Mouse (Mus musculus): Measurements from ENCODE around the gene Arid3b. TPM values are rescaled to one million over a fixed set of nuclear protein-coding genes. Genes with fewer than 3 reads are reported as not detected.
A peak's percentile ranks its signal among the peaks of the same experiment; 100 is the strongest.

Arid3b gene
- polyA plus RNA-seq, 1 experiment, result 42.9 TPM

DNA sequence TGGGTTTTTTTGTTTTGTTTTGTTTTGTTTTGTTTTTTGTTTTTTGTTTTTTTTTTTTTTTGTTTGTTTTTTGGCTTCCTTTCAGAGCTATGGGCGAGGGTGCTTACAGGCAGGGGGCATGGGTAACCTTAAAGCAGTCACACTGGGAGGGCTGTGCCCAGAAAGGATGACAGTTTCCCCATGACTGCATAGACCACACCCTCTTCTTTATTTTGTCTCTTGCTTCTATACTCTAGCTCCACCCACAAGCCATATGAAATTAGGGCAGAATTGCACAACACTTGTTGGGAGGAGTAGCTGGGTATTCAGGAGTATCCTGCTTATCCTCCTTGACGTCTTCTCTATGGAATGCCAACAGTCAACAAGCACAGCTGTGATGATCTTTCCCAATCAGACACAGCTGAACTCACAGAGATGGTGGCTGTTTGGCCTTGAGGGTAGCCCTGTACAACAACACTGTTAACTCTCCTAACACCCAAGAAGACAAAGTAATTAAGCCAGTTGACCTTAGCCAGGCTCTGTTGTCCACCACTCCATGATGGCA lies 33.8 kb upstream of the Arid3b start:
- no peaks in the 10 kb centered on the region for H3K36me3 ChIP-seq (ENCODE audit: control insufficient read depth, insufficient read depth, low read length)
- H3K27ac ChIP-seq (ENCODE audit: control insufficient read depth, insufficient read depth, low read depth, low read length), result no peak overlapping the region
- H3K4me1 ChIP-seq (ENCODE audit: control insufficient read depth, insufficient read depth, low read length), result no peaks in the 10 kb centered on the region
- H3K4me3 ChIP-seq (ENCODE audit: control insufficient read depth, low read depth, low read length), result no peak overlapping the region
- TF ChIP-seq POLR2A (IDR thresholded peaks at IDR 0.05; ENCODE audit: control insufficient read depth, low read depth, low read length) (no peak), CTCF (IDR thresholded peaks at IDR 0.05; ENCODE audit: control insufficient read depth, insufficient read depth, insufficient replicate concordance, low read depth, low read length) (no peak)
- no peaks in the 10 kb centered on the region for H3K27me3 ChIP-seq (ENCODE audit: control insufficient read depth, insufficient read depth, low read length)

DNA sequence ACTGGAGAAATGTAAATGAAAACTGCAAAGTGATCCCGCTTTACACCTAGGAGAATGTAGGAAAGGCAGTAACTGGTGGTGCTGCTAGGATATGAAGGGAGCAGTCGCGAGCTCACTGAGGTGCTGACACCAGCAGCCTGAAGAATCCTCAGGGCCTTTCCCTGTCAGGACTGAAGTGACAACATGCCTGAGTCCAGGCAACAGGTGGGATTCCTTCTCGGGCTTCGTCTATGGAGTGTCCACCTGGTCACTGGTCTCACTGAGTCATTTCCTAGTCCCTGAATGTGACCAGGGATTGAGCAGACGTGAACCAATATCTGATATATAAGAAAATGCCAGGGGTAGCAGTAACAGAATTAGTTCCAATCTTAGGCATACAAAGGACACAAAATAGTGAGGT lies 32.2 kb upstream of the Arid3b start:
- no peak for TF ChIP-seq POLR2A (IDR thresholded peaks at IDR 0.05; ENCODE audit: control insufficient read depth, low read depth, low read length)
- no peak for TF ChIP-seq CTCF (IDR thresholded peaks at IDR 0.05; ENCODE audit: control insufficient read depth, insufficient read depth, insufficient replicate concordance, low read depth, low read length)
- H3K4me3 ChIP-seq (ENCODE audit: control insufficient read depth, low read depth, low read length), result no peak overlapping the region
- H3K4me1 ChIP-seq (ENCODE audit: control insufficient read depth, insufficient read depth, low read length), result no peaks in the 10 kb centered on the region
- H3K27me3 ChIP-seq (ENCODE audit: control insufficient read depth, insufficient read depth, low read length), result no peaks in the 10 kb centered on the region
- H3K36me3 ChIP-seq (ENCODE audit: control insufficient read depth, insufficient read depth, low read length), result no peaks in the 10 kb centered on the region
- H3K27ac ChIP-seq (ENCODE audit: control insufficient read depth, insufficient read depth, low read depth, low read length), result no peak overlapping the region

DNA sequence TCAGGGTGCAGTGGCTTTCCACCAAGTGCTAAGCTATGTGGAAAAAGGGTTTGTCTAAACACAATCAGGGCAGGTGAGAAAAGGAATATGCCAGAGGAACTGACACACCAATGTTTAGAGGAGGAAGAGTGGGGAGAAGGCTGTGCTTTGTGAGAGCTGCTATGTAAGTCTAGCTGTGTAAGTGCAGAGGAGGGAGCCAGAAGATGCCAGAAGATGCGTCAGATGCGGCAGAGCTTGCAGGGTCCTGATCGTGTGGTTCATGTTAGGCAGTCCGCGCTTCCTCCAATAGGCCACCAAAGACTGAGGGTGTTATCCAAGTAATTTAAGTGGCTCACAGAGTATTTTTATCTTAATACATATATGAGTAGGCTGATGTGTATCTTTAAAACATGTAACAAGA lies 31.3 kb upstream of the Arid3b start:
- H3K4me1 ChIP-seq (ENCODE audit: control insufficient read depth, insufficient read depth, low read length), result no peaks in the 10 kb centered on the region
- H3K27me3 ChIP-seq (ENCODE audit: control insufficient read depth, insufficient read depth, low read length), result no peaks in the 10 kb centered on the region
- no peak overlapping the region for H3K27ac ChIP-seq (ENCODE audit: control insufficient read depth, insufficient read depth, low read depth, low read length)
- no peak overlapping the region for H3K4me3 ChIP-seq (ENCODE audit: control insufficient read depth, low read depth, low read length)
- no peaks in the 10 kb centered on the region for H3K36me3 ChIP-seq (ENCODE audit: control insufficient read depth, insufficient read depth, low read length)
- TF ChIP-seq POLR2A (IDR thresholded peaks at IDR 0.05; ENCODE audit: control insufficient read depth, low read depth, low read length) (no peak), CTCF (IDR thresholded peaks at IDR 0.05; ENCODE audit: control insufficient read depth, insufficient read depth, insufficient replicate concordance, low read depth, low read length) (no peak)

DNA sequence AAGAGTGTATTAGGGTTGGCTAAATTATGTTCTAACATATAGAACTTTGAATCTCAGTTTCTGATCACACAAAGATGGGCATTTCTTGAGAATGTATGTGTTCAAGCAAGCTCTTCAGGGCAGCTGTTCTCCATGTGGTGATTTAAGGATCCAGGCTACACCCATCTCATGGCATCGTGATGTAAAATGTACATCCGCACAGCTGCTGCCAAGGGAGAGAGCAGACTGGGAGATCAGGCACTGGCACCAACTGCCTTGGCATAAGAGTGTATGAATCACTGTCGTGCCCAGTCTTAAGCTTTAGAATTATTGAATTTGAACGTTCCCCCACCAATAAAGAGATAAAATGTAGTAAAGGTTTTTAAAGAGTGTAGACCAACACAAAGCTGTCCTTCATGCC lies 30.6 kb upstream of the Arid3b start:
- Histone ChIP-seq H3K36me3 (ENCODE audit: control insufficient read depth, insufficient read depth, low read length) (no peaks in the 10 kb centered on the region), H3K27ac (ENCODE audit: control insufficient read depth, insufficient read depth, low read depth, low read length) (no peak overlapping the region), H3K4me1 (ENCODE audit: control insufficient read depth, insufficient read depth, low read length) (no peaks in the 10 kb centered on the region), H3K4me3 (ENCODE audit: control insufficient read depth, low read depth, low read length) (no peak overlapping the region), H3K27me3 (ENCODE audit: control insufficient read depth, insufficient read depth, low read length) (no peaks in the 10 kb centered on the region)
- TF ChIP-seq POLR2A (IDR thresholded peaks at IDR 0.05; ENCODE audit: control insufficient read depth, low read depth, low read length) (no peak), CTCF (IDR thresholded peaks at IDR 0.05; ENCODE audit: control insufficient read depth, insufficient read depth, insufficient replicate concordance, low read depth, low read length) (no peak)

DNA sequence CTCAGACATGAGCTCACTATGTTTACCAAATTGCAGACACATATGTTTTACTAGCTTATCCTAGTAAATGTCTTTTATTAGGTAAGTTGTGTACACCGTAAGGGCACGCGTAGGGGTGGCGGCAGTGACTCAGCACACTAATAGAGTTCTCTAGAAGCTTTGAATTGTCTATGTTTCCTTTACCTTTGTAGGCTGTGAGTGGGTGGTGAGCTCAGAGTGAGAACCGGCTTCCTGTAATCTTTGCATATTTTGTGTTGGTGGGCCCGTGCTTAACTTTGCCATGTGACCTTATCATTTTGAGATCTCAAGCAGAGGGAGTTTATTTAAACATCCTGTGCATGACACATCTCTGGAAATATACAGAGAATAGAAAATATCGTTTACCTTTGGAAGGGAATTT lies 29.9 kb upstream of the Arid3b start:
- Histone ChIP-seq H3K27ac (ENCODE audit: control insufficient read depth, insufficient read depth, low read depth, low read length) (no peak overlapping the region), H3K27me3 (ENCODE audit: control insufficient read depth, insufficient read depth, low read length) (no peaks in the 10 kb centered on the region), H3K36me3 (ENCODE audit: control insufficient read depth, insufficient read depth, low read length) (no peaks in the 10 kb centered on the region), H3K4me3 (ENCODE audit: control insufficient read depth, low read depth, low read length) (no peak overlapping the region), H3K4me1 (ENCODE audit: control insufficient read depth, insufficient read depth, low read length) (no peaks in the 10 kb centered on the region)
- TF ChIP-seq CTCF (IDR thresholded peaks at IDR 0.05; ENCODE audit: control insufficient read depth, insufficient read depth, insufficient replicate concordance, low read depth, low read length), result no peak
- no peak for TF ChIP-seq POLR2A (IDR thresholded peaks at IDR 0.05; ENCODE audit: control insufficient read depth, low read depth, low read length)

DNA sequence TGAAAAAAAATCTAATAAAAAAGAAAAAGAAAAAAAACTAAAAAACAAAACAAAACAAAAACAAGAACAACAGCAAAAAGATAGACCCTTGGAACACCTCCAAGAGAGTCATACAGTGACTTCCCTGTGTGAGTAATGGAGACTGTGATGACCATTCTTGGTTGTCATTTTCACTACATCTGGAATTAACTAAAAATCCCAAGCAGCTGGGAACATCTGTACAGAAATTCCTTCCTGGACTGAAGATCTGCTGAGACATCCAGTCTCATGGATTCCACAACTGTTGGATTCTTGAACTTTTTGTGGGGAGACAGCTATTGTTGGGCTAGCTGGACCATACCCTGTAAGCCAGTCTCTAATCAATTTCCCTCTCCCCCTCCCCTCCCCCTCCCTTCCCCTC lies 27.7 kb upstream of the Arid3b start:
- Histone ChIP-seq H3K36me3 (ENCODE audit: control insufficient read depth, insufficient read depth, low read length) (no peaks in the 10 kb centered on the region), H3K27me3 (ENCODE audit: control insufficient read depth, insufficient read depth, low read length) (no peaks in the 10 kb centered on the region), H3K4me1 (ENCODE audit: control insufficient read depth, insufficient read depth, low read length) (no peaks in the 10 kb centered on the region), H3K4me3 (ENCODE audit: control insufficient read depth, low read depth, low read length) (no peak overlapping the region), H3K27ac (ENCODE audit: control insufficient read depth, insufficient read depth, low read depth, low read length) (no peak overlapping the region)
- TF ChIP-seq CTCF (IDR thresholded peaks at IDR 0.05; ENCODE audit: control insufficient read depth, insufficient read depth, insufficient replicate concordance, low read depth, low read length) (no peak), POLR2A (IDR thresholded peaks at IDR 0.05; ENCODE audit: control insufficient read depth, low read depth, low read length) (no peak)

DNA sequence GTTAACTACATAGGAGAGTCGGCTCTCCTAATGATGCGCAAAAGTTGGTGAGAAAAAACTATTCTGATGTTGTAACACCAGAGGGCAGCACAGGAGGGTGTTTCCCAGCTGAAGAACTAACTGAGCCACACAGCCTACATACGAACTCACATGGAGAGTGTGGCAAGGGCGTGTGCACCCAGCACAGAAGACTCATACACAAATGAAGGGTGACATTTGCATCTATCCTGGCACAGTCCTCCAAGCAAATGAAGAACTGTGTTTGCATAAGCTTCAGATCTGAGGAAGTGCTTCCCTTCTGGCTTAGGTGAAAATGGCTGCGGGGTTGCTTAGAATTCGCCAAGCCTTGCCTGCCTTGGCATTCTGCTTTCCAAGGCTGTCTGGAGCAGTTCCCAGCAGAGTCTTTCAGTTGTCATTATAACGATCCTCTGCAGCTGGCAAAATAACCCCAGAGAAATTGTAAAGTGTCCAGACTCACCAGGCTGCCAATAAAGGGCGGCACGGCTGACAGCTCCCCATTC lies 25.4 kb upstream of the Arid3b start:
- Histone ChIP-seq H3K27me3 (ENCODE audit: control insufficient read depth, insufficient read depth, low read length) (no peaks in the 10 kb centered on the region), H3K36me3 (ENCODE audit: control insufficient read depth, insufficient read depth, low read length) (no peaks in the 10 kb centered on the region), H3K4me3 (ENCODE audit: control insufficient read depth, low read depth, low read length) (no peak overlapping the region), H3K27ac (ENCODE audit: control insufficient read depth, insufficient read depth, low read depth, low read length) (no peak overlapping the region), H3K4me1 (ENCODE audit: control insufficient read depth, insufficient read depth, low read length) (no peaks in the 10 kb centered on the region)
- TF ChIP-seq CTCF (IDR thresholded peaks at IDR 0.05; ENCODE audit: control insufficient read depth, insufficient read depth, insufficient replicate concordance, low read depth, low read length), result peak; percentile 47; the same call in 1 of the 2 replicates
- TF ChIP-seq POLR2A (IDR thresholded peaks at IDR 0.05; ENCODE audit: control insufficient read depth, low read depth, low read length), result no peak
